Mouse (Mus musculus) kidney, adult 11 months (tissue): ENCODE data around the gene Mtg1.
"Not testable (repeated sequence)": the region's sequence is repeated elsewhere in the genome, so short reads cannot be mapped to it uniquely, and the experiment has no call there.

Source experiments
- DNase-seq: peaks from one replicate; pipeline ENCODE4 v3.0.0; 2022

Mtg1 gene

GRCm38 (mm10) chr7:140127911-140128310 lies 9.5 kb upstream of the Mtg1 start:
- DNase-seq = no peak

- DNase-seq = not testable (repeated sequence)
Observed at GRCm38 (mm10) chr7:140132184-140132583, 5.2 kb upstream of the Mtg1 start.

DNA sequence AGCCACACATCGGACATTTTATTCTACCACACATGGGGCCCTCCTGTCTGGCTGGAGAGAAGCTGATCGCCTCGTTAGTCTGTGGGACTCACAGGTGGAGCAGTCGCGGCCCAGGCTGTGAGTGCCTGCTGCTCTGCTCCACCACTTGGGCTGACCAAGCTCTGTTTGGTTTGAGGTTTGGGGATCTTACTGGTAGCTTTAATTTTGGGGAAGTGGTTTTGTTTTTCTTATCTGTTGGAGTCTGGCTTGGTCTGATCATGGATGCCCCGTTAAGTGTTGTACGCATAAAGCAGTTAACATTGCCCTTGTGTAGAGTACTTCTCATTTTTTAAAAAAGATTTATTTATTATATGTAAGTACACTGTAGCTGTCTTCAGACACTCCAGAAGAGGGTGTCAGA lies 3.3 kb upstream of the Mtg1 start:
- not testable (repeated sequence) for DNase-seq

- no peak for DNase-seq
Observed at GRCm38 (mm10) chr7:140135106-140135770, 2.1 kb upstream of the Mtg1 start.

DNA sequence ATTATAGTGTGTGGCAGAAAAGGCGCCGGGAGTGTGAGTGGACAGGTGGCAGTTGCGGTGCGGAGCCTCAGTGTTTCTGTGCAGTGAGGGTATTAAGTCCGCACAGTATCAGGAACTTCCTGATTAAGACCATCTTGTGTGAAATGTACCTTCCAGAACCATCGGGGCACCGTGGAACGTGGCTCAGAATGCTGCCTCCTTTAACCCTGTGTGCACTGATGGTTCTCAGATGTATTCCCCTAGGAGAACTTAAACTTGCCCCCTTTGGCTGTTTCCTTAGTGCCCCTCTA lies 602 bp downstream of the Mtg1 start:
- no peak for DNase-seq

DNA sequence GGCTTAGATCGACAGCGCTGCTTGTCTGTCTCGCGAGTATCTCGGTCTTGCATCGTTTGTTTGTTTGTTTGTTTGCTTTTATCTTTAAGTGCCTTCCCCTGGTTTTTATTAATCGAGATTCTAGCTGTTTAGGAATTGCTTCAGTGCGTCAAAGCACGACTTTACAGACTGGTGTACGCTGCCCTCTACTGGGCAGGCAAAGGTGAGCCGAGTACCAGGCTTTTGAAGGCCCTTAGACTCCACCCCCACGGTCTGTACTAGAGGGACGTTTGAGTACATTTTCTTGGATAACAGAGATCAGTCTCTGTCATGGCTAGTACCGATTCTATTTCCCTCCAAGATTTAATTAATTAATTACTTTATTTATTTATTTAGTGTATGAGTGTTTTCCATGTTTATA lies 4.0 kb downstream of the Mtg1 start:
- peak; percentile 58 for DNase-seq

DNA sequence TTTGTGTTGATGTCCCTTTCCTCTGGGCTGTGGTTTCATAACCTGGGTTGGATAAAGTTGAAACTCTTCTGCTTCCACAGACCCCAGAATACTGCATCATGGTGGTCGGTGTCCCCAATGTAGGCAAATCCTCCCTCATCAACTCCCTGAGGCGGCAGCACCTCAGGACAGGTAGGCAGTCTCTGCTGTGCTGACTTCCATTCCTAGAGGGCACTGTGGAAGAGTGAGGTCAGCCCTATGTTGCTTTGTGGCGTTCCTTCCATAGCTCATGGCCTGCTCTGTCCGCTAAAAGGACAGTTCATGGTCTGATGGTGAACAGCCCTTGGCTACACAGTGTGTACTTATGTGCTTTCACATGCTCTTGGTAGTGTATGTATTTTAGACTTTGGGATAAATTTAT lies 7.2 kb downstream of the Mtg1 start:
- DNase-seq = no peak

DNA sequence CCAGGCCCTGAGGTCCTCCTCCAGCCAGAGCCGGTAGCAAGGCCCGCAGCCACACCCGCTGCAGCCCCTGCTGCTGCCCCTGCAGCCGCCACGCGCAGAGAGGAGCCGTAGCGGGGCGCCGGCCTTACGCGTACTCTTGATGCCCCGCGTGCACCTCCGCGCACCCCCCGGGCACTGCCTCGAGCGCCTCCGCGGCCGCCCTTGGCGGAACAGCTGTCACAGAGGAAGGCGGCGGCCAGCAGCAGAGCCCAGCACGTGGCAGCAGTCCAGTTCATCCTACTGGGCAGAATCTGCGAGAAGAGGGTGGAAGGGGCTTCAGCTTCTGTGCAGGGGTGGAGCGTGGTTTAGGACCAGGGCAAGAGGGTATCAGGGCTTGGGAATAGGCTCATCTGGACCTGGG lies 16.0 kb downstream of the Mtg1 start:
- DNase-seq = no peak

GRCm38 (mm10) chr7:140153829-140154217 lies 16.5 kb downstream of the Mtg1 start:
- DNase-seq = no peak

DNA sequence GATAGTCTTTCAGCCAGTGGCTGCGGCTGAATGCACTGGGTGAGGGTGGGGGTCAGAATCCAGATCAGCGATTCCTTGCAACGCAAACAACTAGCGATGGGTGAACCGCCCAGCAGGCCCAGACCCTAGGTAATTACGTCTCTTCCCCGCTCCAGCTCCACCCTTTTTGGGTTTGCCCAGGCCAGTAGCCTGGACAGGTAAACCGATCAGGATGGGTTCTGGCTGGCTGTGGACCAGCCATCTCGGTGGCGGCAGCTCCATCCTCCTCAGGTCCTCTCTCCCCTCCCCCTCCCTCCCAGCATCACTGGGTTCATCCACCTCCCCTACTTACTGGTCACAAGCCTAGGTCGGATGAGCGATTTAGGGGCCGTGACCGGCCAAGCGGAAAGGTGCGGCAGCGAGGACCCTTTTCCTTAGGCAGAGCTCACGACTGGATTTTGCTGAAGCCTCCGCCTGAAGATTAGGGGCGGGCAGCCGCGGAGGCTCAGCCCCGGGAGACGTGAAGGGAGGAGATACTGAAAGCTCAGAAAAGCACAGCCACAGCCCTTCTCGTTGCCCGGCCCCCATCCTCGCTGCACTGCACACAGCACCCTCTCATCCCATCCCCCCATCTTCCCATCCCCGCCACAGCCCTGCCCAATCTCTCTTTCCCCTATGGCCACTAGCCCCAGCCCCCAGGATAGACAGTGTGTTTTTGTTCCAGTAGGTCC lies 17.0 kb downstream of the Mtg1 start, which contains the start of gene Sprn:
TSS of gene Sprn (minus strand) at position 660 of the 710 bp plus-strand sequence.
- DNase-seq = no peak

GRCm38 (mm10) chr7:140160363-140160762 lies 23.0 kb downstream of the Mtg1 start:
- no peak for DNase-seq

- DNase-seq = no peak
Observed at GRCm38 (mm10) chr7:140164664-140165063, 27.3 kb downstream of the Mtg1 start, which contains the start of gene Olfr522. Gene Olfr522, minus strand, starts transcription at chr7:140164764.

DNA sequence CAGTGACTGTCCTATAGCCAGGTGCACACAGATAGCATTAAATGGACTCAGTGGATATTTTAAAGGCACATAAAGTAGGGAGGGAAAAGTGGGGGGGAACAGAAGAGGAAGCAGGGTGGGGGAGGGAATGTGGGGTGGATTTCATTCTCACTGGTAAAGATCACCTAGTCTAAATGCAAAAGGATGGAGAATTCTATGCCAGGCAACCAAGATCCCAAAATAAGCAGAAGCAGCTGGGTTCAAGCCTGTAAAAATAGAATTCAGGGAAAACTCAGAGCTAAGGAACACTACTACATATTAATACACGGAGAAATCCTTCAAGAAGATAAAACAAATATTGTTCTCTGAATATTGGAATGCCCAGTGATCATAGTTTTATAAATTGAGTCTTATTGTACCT lies 30.6 kb downstream of the Mtg1 start:
- DNase-seq = no peak

DNA sequence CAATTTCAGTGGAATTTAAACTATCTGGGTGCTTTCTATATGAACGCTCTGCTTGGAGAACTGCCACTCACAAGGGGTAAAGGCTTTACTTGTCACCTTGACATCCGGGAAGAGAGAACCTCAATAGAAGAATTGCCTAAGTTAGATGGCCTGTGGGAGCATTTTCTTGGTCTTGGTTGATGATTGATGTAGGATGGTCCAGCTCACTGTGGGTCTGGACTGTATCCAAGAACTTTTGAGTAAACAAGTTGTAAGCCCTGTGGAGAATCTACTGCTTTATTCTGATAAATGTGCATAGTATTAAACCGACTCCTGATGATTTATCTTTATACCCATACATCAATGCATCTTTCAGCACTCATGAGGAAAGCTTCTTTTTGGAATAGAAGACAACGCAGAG lies 32.0 kb downstream of the Mtg1 start:
- no peak for DNase-seq

DNA sequence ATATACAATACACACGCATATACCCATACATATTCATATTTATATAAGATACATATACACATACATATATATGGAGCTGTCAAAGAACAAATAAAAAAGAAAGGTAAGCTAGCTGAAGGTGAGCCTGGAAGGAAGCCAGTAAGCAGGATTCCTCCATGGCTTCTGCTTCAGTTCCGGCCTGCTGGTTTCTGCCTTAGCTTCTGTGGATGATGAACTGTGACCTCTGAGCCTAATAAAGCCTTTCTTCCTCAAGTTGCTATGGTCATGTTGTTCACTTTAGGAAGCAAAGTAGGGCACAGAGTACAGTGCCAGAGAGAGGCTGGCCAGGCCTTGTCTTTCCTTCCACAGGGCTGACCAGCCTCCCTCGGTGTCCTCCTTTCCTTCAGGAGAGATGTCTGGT lies 33.5 kb downstream of the Mtg1 start:
- DNase-seq = peak; percentile 27

GRCm38 (mm10) chr7:140172936-140173335 lies 35.6 kb downstream of the Mtg1 start, which contains the start of gene Olfr523:
Gene Olfr523, plus strand, starts transcription at chr7:140173217.
- DNase-seq = no peak

DNA sequence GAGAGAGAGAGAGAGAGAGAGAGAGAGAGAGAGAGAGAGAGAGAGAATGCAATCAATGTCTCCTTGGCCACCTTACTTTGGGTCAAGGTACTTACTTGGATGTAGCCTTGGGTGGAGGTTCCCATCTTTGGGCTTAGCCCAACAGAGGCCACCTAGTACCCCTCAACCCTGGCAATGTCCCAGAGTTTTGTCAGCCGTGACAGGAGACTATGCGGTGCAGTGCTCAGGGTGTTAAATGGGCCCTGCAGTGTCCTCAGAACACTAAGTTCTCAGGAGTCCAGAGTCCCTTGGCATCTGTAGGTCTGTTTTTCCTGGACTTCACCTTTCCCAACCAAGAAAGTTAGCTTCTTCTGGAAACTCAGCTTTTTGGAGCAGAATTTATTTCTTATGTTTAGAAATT lies 41.8 kb downstream of the Mtg1 start:
- DNase-seq = peak; percentile 73

- no peak for DNase-seq
Observed at GRCm38 (mm10) chr7:140180692-140181091, 43.3 kb downstream of the Mtg1 start.

DNA sequence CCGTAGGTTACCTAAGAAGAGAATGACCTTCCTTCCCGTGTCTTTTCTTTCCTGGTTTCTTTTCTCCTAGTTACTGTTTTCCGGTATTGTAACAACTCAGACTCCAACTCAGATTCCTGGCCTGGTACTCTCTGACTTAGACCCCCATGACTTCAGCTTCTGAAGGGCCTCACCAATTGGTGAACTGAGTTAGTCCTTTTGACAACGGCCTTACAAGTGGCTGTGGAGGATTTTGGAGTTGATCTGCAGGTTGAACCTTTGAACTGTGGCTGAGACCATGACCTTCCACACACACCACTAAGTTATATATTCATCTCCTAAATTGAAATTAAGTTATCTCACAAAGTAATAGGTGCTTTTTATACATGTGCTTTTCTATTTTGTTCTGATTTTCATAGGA lies 46.8 kb downstream of the Mtg1 start:
- no peak for DNase-seq

GRCm38 (mm10) chr7:140186646-140187620 lies 49.6 kb downstream of the Mtg1 start:
- peak; percentile 59 for DNase-seq

- no peak for DNase-seq
Observed at GRCm38 (mm10) chr7:140187721-140188390, 50.5 kb downstream of the Mtg1 start.

DNA sequence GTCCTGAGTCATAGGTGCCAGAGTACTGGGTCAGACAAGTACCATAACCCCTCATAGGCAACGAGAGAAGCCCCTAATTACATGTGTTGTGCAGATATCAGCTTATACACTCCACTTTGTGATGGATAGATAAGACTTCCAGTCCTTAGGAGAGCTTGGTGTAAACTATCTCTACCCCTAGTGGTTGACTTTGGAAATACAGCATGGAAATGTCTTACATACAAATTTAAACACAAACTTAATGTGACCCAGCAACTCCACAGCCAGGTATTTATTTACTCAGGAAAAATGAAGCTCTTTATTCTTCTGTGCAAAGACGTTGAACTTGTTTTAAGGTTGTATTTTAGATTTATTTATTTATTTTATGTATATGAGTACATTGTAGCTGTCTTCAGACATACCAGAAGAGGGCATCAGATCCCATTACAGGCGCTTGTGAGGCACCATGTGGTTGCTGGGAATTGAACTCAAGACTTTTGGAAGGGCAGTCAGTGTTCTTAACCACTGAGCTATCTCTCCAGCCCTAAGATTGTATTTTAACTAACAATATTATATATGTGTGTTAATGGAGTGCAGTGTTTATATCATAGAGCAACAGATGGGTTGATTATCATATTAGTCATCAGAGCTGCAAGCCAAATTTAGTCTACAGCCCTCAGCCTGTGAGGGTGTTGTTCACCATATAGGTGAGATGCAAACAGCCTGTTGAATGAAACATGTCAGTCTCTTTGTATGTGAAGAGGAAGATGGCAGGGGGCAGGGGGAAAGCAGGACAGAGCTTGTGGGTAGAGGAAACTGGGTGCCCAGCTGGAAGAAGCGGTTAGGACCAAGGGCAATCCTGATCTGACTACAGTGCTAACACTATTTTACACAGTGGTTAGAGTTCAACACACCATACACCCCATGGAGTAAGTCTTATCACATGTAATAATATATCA lies 51.3 kb downstream of the Mtg1 start:
- no peak for DNase-seq
